Mouse (Mus musculus) cerebellum, postnatal 4 days (tissue): ENCODE results near the gene Pole2.

Experiments used
- DNase-seq, 2 experiments: peaks; one replicate each; pipeline ENCODE4 v3.0.0; 2022; ENCODE audit warnings: low spot score in 2 of 2, mixed read lengths in 1 of 2

Gene Pole2

GRCm38 (mm10) chr12:69227776-69228466, at the start of gene Pole2:
Pole2 (minus strand) TSS chr12:69228195.
- peak; percentile 70 to 87 for DNase-seq

- no peak for DNase-seq
Measured at GRCm38 (mm10) chr12:69268956-69269355, 41.0 kb upstream of the Pole2 start.

- no peak for DNase-seq
Measured at GRCm38 (mm10) chr12:69267956-69268632, 40.1 kb upstream of the Pole2 start.

GRCm38 (mm10) chr12:69265031-69265430, 37.0 kb upstream of the Pole2 start:
- no peak for DNase-seq

- DNase-seq = no peak
Measured at GRCm38 (mm10) chr12:69262251-69262650, 34.3 kb upstream of the Pole2 start.

- DNase-seq = no peak
Measured at GRCm38 (mm10) chr12:69257836-69258235, 29.8 kb upstream of the Pole2 start.

GRCm38 (mm10) chr12:69253806-69254205, 25.8 kb upstream of the Pole2 start:
- no peak for DNase-seq

- DNase-seq = no peak
Measured at GRCm38 (mm10) chr12:69250756-69251155, 22.8 kb upstream of the Pole2 start.

GRCm38 (mm10) chr12:69249766-69250165, 21.8 kb upstream of the Pole2 start:
- no peak for DNase-seq

GRCm38 (mm10) chr12:69241771-69242431, 13.9 kb upstream of the Pole2 start:
- peak; percentile 52 to 74 for DNase-seq

GRCm38 (mm10) chr12:69241405-69241770, 13.4 kb upstream of the Pole2 start:
- no peak for DNase-seq

GRCm38 (mm10) chr12:69240876-69241275, 12.9 kb upstream of the Pole2 start, which contains the start of gene Klhdc1:
Klhdc1 (plus strand) TSS chr12:69241176.
- no peak for DNase-seq

- no peak for DNase-seq
Measured at GRCm38 (mm10) chr12:69238284-69238683, 10.3 kb upstream of the Pole2 start.

- no peak for DNase-seq
Measured at GRCm38 (mm10) chr12:69235782-69236181, 7.8 kb upstream of the Pole2 start.

- peak in 1 of 2 experiments; percentile 10 for DNase-seq
Measured at GRCm38 (mm10) chr12:69229251-69229650, 1.3 kb upstream of the Pole2 start.

GRCm38 (mm10) chr12:69220613-69221277, 7.2 kb downstream of the Pole2 start:
- DNase-seq = no peak

GRCm38 (mm10) chr12:69216587-69216986, 11.4 kb downstream of the Pole2 start:
- DNase-seq = no peak

- DNase-seq = no peak
Measured at GRCm38 (mm10) chr12:69215000-69215785, 12.8 kb downstream of the Pole2 start.

GRCm38 (mm10) chr12:69214393-69214792, 13.6 kb downstream of the Pole2 start:
- DNase-seq = no peak

- no peak for DNase-seq
Measured at GRCm38 (mm10) chr12:69213186-69213777, 14.7 kb downstream of the Pole2 start.

GRCm38 (mm10) chr12:69211057-69211456, 16.9 kb downstream of the Pole2 start:
- DNase-seq = no peak
